Mouse (Mus musculus): Measurements from ENCODE around the gene Flt1.

GRCm38 (mm10) chr5:147708500-147708899 is 17.3 kb downstream of the Flt1 start:
- TF ChIP-seq CTCF (IDR thresholded peaks at IDR 0.05; ENCODE audit: extremely low read depth, insufficient read length, insufficient replicate concordance, low read depth, low read length): no peak
- TF ChIP-seq POLR2A (IDR thresholded peaks at IDR 0.05; ENCODE audit: low read depth, low read length): no peak
